Mouse (Mus musculus) c-Kit-positive CD71-positive TER-119-negative erythroid progenitor cells, embryonic 14.5 days (primary cell): ENCODE measurements around the gene Colq.

Source experiments
- DNase-seq: peaks from one replicate; pipeline ENCODE4 v3.0.0-alpha.2; 2013; ENCODE audit warnings: low read depth

Colq gene

DNA sequence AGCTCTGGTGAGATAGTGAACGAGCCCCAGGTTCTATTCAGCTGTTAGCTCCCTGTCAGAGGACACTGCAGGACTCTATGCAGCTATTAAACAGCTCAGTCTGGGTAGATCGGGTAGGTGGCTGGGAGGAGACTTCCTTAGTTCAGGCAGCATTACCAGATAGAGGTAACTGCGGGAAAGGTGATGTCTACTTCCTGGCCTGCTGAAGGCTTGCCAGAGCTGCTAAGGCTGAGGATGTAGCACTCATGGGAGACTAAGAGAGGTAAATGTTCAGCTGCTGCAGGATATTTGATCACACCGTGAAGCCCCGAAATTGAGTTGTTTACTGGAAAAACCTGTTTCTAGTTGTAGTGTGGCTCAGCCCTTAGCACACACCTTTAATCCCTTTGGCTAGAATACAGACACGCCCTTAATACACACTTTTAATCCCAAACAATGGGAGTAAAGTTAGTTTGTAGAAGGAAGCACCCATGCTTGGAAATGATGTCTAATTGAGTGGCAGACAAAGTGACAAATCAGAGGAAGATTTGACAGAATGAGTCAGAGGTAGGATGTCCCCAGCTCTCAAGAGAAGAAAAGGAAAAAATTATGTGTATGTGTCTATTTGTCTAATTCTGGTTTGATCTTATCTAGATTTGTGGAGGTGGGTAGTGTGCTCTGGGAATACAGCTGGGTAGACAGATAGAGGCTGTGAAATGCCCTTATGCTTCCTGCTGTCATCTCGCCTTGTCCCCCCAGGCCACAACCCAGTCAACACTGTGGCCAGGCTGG lies 65.9 kb downstream of the Colq start:
- DNase-seq = no peak

DNA sequence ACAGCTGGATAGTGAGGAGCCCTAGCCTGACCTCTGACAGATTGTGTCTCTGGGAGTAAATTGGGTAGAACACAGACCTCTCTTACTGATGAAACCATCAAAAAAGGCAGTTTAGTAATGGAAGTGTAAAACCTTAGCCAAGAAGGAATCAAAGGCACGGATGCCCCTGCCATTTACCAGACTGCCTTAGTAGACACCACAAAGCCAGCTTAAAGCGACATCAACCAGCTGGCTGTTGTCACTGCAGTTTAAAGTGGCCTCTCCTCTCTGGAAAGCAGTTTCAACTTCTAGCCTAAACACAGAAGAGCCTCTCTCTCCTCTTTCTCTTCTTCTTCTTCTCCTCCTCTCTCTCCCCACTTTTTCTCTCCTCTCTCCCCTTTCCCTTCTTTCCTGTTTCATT lies 69.8 kb downstream of the Colq start:
- DNase-seq = no peak

- DNase-seq = no peak
These were observed 72.0 kb downstream of the Colq start for GRCm38 (mm10) chr14:31519165-31519564.

DNA sequence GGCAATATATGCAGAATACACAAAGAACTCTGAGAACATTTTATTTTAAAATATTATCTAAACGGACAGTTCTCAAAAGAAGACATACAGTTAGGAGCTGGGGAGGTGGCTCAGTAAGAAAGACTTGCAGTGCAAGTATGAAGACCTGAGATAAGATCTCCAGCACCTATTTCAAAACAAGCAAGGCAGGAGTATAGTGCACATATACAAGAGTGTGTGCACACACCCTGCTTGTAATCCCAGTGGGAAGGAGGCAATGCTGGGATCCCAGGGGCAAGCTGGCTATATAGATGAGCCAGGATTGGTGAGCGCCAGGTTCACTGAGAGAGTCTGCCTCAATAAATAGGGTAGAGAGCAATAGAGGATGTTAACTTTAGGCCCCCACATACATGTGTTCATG lies 75.2 kb downstream of the Colq start:
- DNase-seq = no peak

DNA sequence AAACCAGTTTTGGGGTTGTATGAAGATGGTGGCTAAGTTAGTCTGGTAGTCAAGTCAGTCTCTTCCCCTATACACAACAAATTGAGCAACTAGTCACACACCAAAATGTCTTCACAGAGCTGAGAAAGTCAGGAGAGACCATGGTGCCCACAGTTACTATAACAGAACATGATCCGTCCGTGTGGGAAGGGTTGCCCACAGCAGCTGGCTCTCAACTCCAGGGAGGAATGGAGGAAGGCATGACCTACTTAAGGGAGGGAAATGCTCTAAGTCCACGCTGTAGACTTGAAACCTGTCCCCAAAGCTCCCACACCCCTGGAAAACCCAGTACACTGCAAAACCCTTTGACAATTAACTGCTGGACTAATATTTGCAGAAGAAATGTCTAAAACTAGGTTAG lies 80.8 kb downstream of the Colq start:
- no peak for DNase-seq

DNA sequence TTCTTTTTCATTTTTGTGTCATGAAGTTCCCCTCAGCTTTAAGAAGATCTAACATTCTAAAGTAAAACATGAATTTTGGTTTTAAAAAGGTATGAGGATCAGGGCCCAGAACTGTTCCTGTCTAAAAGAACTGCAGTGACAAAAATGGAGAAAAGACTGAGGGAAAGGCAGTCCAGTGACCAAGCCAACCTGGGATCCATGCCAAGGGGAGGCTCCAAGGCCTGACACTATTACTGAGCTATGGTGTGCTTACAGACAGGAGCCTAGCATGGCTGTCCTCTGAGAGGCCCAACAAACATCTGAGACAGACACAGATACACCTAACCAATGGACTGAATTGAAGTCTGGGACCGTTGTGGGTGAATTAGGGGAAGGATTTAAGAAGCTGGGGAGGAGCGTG lies 81.2 kb downstream of the Colq start:
- no peak for DNase-seq

DNA sequence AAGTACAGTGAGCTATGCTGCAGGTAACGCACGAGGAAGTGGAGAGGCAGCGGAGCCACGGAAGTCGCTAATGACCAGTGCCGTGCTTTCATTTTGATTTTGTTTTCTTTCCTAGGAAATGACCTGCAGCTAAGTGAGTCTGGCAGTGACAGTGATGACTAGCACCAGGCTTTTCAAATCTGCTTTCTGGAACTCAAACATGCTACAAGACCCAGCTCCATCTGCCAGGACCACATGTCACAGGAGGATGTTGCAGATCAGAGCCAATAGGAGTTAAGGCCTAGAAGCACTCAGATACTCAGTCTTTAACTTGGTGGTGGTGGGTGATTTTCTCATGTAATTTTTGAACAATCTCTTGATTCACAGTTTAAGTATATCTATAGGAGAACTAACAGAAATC lies 84.7 kb downstream of the Colq start:
- DNase-seq = no peak

DNA sequence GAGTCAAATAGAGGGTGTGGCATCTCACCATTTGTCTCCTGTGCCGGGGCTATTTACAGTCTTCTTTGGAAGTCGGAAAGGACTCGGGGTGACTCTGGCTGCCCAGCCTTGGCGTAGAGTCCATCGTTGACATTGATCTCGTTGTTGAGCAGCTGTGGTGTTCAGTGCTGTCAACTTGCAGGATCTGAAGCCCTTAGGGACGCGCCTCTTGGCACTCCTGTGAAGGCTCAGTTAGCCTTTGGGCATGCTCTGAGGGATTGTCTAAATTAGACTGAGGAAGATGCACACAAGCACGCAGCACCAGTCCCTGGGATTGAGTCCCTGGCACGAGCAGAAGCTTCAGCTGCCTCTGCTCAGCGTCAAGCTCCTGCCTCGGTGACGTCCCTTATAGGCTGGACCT lies 87.7 kb downstream of the Colq start:
- DNase-seq = no peak

DNA sequence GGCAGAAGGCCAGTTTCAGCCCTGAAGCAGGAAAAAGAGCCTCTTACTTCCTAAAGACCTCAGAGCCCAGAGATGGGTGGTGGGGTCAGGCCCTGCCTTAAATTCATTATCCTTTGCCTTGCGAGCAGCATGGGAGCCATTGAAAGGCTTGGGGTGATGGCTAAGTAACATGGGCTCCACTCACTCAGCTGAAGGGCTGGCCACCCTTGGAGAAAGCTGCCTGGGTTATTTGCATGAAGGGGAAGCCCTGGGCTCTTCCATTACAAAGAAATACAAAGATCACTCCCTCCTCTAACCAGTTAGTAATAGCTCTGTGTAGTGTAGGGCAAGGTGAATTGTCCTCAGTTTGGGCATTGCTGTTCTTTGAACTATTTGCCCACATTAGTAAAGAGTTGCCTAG lies 91.6 kb downstream of the Colq start:
- no peak for DNase-seq

GRCm38 (mm10) chr14:31496241-31496646 lies 94.9 kb downstream of the Colq start:
- peak; percentile 88 for DNase-seq

- peak; percentile 7 for DNase-seq
These were observed 95.6 kb downstream of the Colq start for GRCm38 (mm10) chr14:31495538-31495937.

DNA sequence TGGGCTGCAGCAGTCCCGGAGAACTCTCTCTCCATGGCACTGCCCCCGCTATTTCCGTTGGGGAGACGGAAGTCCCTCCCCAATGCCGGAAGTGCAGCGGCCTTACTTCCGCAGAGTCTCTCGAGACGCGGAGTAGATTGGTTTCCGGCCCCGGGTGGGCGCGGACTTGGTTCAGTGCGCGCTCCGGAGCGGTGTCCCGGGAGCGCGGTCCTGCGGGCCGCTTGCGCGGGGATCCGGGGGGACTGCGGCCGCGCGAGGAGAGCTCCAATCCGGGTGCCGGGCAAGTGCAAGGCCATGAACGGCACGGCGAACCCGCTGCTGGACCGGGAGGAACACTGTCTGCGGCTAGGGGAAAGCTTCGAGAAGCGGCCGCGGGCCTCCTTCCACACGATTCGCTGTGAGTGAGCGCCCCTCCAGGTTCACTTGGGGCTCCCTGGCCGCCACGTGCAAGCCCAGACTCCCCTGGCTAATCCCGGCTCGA lies 96.1 kb downstream of the Colq start, which contains the start of gene Mettl6:
Gene Mettl6 (minus strand): TSS at position 66 of the 481 bp plus-strand sequence.
- peak; percentile 86 for DNase-seq

DNA sequence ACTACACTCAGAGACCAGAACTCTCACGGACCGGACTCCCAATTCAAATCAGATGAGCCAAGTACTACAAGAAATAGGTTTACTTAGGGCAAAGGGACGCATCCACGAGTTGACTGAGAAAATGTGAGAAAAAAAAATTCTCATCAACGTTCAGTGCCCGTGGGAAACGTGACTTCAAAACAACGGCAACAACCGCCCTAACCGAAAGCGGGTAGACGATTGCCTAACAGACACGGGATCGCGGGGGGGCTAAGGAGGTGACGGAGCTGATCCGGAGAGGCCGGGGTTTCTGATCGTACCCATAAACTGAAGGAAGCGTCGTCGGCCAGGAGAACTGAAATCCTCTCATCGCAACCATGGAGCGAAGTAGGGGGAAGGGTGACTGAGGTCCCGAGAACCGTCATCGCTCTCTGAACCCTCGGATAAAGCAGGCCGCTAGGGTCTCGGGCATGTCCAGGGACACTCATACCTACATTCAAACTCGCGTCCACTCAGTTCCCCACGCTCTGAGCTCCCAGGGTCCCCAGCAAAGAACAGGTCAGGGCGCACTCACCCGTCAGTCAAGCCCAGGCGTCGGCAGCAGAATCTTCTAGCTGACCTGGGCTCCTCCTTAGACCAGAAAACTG lies 96.7 kb downstream of the Colq start, which contains the start of gene Eaf1:
Gene Eaf1 (plus strand): TSS at position 51 of the 626 bp plus-strand sequence.
- peak; percentile 44 for DNase-seq

- no peak for DNase-seq
These were observed 97.2 kb downstream of the Colq start for GRCm38 (mm10) chr14:31493901-31494300.

- no peak for DNase-seq
These were observed 103.1 kb downstream of the Colq start for GRCm38 (mm10) chr14:31488055-31488454.

- DNase-seq = no peak
These were observed 104.7 kb downstream of the Colq start for GRCm38 (mm10) chr14:31486465-31486864.

GRCm38 (mm10) chr14:31482417-31482816 lies 108.7 kb downstream of the Colq start:
- no peak for DNase-seq

DNA sequence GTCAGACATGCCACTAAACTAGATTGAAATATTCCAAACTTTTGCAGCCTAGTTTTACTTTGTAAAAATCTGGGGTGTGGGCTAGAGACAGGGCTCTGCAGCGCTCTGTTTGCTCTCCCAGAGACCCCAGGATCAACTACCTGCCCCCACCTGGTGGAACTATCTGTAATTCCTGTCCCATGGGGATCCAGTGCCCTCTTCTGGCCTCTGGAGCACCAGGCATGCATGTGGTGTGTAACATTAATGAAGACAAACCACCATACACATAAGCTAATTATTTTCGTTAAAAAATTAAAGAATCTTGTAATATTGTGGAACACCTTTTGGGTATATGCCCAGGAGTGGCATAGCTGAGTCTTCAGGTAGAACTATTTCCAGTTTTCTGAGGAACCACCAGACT lies 117.8 kb downstream of the Colq start:
- DNase-seq = no peak
